In the genomic region with DNA sequence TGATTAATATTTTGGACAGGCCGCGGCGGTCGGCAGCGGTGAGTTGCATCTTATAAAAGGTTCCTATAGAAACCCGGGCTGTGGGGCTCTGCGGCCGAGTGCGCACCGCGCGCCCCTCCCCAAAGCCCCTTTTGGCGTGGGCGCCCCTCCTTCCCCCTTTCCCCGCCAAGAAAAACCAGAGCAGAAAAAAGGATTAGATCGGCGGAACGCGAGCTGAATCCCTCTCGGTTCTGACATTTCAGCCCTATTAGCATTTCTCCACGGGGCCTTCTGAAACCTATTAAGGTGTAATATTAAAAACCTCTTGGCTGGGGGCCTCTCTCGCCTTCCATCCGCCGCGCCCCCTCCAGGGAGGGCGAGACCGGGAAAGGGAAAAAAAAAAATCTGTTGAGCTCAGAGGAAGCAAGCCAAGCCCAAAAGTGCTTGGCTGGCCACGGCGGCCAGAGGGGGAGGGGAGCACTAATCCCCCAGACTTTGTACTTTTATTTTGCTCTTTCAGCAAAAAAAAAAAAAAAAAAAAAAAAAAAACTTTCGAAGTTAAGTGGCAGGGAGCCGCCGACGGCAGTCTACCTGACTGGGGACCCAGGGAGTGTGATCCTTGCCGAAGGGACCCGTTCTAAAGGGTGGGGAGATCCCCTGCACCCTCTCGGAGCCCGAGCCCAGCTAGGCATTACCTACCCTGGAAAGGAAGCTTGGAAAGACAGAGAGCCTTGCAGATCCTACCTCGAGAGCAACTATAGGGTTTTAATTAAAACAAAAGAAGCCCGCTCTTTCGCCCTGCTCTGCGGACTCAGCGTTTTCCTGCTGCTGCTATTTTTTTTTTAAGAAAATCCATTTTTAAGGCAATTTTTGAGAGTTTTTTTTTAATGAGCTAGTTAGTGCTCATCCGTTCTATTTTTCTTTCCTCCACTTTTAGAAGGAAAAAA, we compare ENCODE assay signal across 8 mouse cellular contexts. TPM values are rescaled to one million over a fixed set of nuclear protein-coding genes. Genes with fewer than 3 reads are reported as not detected.
A peak's percentile ranks its signal among the peaks of the same experiment; 100 is the strongest.
DNase-seq lines count a peak whose midpoint lies in the region; ATAC-seq lines count a peak whose summit lies in the region.

No protein-coding gene starts in this region.

- H3K4me1 ChIP-seq in embryonic facial prominence, embryonic 14.5 days (ENCODE audit: control insufficient read depth, insufficient read depth, low read length) = peaks cover under 1% of the 10 kb centered on the region; the same call in 1 of the 2 replicates
- peaks cover 9% of the 10 kb centered on the region for H3K4me1 ChIP-seq in heart, embryonic 15.5 days (replicated peaks)
- H3K4me1 ChIP-seq in liver, embryonic 15.5 days (replicated peaks) = peaks cover 37% of the 10 kb centered on the region
- H3K4me1 ChIP-seq in neural tube, embryonic 14.5 days (ENCODE audit: control insufficient read depth, insufficient read depth, low read length) = peaks cover 17% of the 10 kb centered on the region

- H3K27me3 ChIP-seq in embryonic facial prominence, embryonic 14.5 days (replicated peaks; ENCODE audit: control insufficient read depth, insufficient read depth, low read length) = no peaks in the 10 kb centered on the region
- no peaks in the 10 kb centered on the region for H3K27me3 ChIP-seq in heart, embryonic 15.5 days
- H3K27me3 ChIP-seq in liver, embryonic 15.5 days = peaks cover 100% of the 10 kb centered on the region
- peaks cover 4% of the 10 kb centered on the region; the same call in 1 of the 2 replicates for H3K27me3 ChIP-seq in neural tube, embryonic 14.5 days (ENCODE audit: control insufficient read depth, insufficient read depth, low read length)

- H3K4me3 ChIP-seq in embryonic facial prominence, embryonic 14.5 days (ENCODE audit: low read depth, low read length) = peak overlapping the region; percentile 98
- H3K4me3 ChIP-seq in heart, embryonic 15.5 days = peak overlapping the region; percentile 95
- H3K4me3 ChIP-seq in liver, embryonic 15.5 days (replicated peaks) = peak overlapping the region; percentile 63
- H3K4me3 ChIP-seq in neural tube, embryonic 14.5 days (ENCODE audit: low read depth, low read length) = peak overlapping the region; percentile 98

- peak overlapping the region; percentile 99 for H3K4me2 ChIP-seq in embryonic facial prominence, embryonic 14.5 days (ENCODE audit: low read depth, low read length)
- peak overlapping the region; percentile 89 for H3K4me2 ChIP-seq in heart, embryonic 15.5 days
- H3K4me2 ChIP-seq in liver, embryonic 15.5 days = peak overlapping the region; percentile 68
- peak overlapping the region; percentile 98 for H3K4me2 ChIP-seq in neural tube, embryonic 14.5 days (ENCODE audit: low read depth, low read length)

- peak; percentile 4; the same call in 1 of the 2 replicates for ATAC-seq in embryonic facial prominence, embryonic 14.5 days (ENCODE audit: low read depth)
- no peak for ATAC-seq in heart, embryonic 15.5 days (replicated peaks; ENCODE audit: insufficient number of reproducible peaks, insufficient read depth, low FRiP score, low read depth)
- ATAC-seq in liver, embryonic 15.5 days (ENCODE audit: insufficient read depth) = no peak
- no peak for ATAC-seq in neural tube, embryonic 14.5 days (ENCODE audit: low read depth)

- H3K9ac ChIP-seq in embryonic facial prominence, embryonic 14.5 days (ENCODE audit: low read depth, low read length) = peak overlapping the region; percentile 100
- peak overlapping the region; percentile 96 for H3K9ac ChIP-seq in heart, embryonic 15.5 days
- H3K9ac ChIP-seq in liver, embryonic 15.5 days = peak overlapping the region; percentile 50
- H3K9ac ChIP-seq in neural tube, embryonic 14.5 days (replicated peaks; ENCODE audit: low read depth, low read length) = peak overlapping the region; percentile 99

- peak overlapping the region; percentile 100 for H3K27ac ChIP-seq in embryonic facial prominence, embryonic 14.5 days (replicated peaks; ENCODE audit: low read depth, low read length)
- peak overlapping the region; percentile 99 for H3K27ac ChIP-seq in heart, embryonic 15.5 days
- peak overlapping the region; percentile 86 for H3K27ac ChIP-seq in liver, embryonic 15.5 days (replicated peaks)
- peak overlapping the region; percentile 100 for H3K27ac ChIP-seq in neural tube, embryonic 14.5 days (ENCODE audit: low read depth, low read length)

- H3K9me3 ChIP-seq in embryonic facial prominence, embryonic 14.5 days (ENCODE audit: control insufficient read depth, low read length) = no peaks in the 10 kb centered on the region
- no peaks in the 10 kb centered on the region for H3K9me3 ChIP-seq in heart, embryonic 15.5 days (replicated peaks)
- no peaks in the 10 kb centered on the region for H3K9me3 ChIP-seq in liver, embryonic 15.5 days (replicated peaks)
- H3K9me3 ChIP-seq in neural tube, embryonic 14.5 days (ENCODE audit: control insufficient read depth, low read length) = no peaks in the 10 kb centered on the region

- peaks cover 15% of the 10 kb centered on the region for H3K36me3 ChIP-seq in embryonic facial prominence, embryonic 14.5 days (ENCODE audit: control insufficient read depth, insufficient read depth, low read length)
- H3K36me3 ChIP-seq in heart, embryonic 15.5 days = no peaks in the 10 kb centered on the region
- H3K36me3 ChIP-seq in liver, embryonic 15.5 days (replicated peaks) = no peaks in the 10 kb centered on the region
- H3K36me3 ChIP-seq in neural tube, embryonic 14.5 days (ENCODE audit: control insufficient read depth, insufficient read depth, low read length) = peaks cover 2% of the 10 kb centered on the region

- under 1% methylated on average over 43 of the region's 43 CpGs for whole genome bisulfite sequencing in embryonic facial prominence, embryonic 14.5 days
- under 1% methylated on average over 43 of the region's 43 CpGs for WGBS in heart, embryonic 15.5 days
- WGBS in liver, embryonic 15.5 days (ENCODE audit: insufficient replicate concordance) = under 1% methylated on average over 42 of the region's 43 CpGs
- WGBS in neural tube, embryonic 14.5 days = under 1% methylated on average over 42 of the region's 43 CpGs

- DNase-seq in 3T3-L1 (ENCODE audit: low read depth, low spot score) = peak; percentile 90
- peak; percentile 88 for DNase-seq in adrenal gland, adult 2 months
- peak; percentile 97 for DNase-seq in embryonic facial prominence, embryonic 14.5 days (ENCODE audit: low spot score)
- peak; percentile 92 for DNase-seq in kidney, postnatal 10 days
- peak; percentile 59 to 77 for DNase-seq in urinary bladder, postnatal 36 days (ENCODE audit: low spot score in 2 of 2)

RNA-seq across cellular contexts. Expression of gene Tnrc18, which starts 1.2 kb away (rescaled TPM):
- total RNA-seq in adrenal gland, adult 2 months (2021) = 10 to 100 TPM; 58.6 to 72.1 TPM
- 91.5 and 110 TPM in 2 replicates for polyA plus RNA-seq in adrenal gland, adult 2 months (2012; rRNA removed)
- polyA plus RNA-seq in embryonic facial prominence, embryonic 14.5 days (2014; fragmentation: Nextera tagmentation; extraction: Ambion mirVana) = 32.9 and 36.9 TPM in 2 replicates
- polyA plus RNA-seq in heart, embryonic 15.5 days (2015; fragmentation: Nextera tagmentation; extraction: Ambion mirVana) = 17.1 and 24.2 TPM in 2 replicates
- 3.4 and 3.7 TPM in 2 replicates for polyA plus RNA-seq in liver, embryonic 15.5 days (2015; fragmentation: Nextera tagmentation; extraction: Ambion mirVana)
- polyA plus RNA-seq in neural tube, embryonic 14.5 days (2014; fragmentation: Nextera tagmentation; extraction: Ambion mirVana) = 36.4 and 39.9 TPM in 2 replicates

Comparison
In these comparisons a context has a peak if more than half of its experiments do, and no peak if none do; other contexts are left out.
1. H3K9ac ChIP-seq: peak in every context shown above with its lines; median percentile 100 in embryonic facial prominence, embryonic 14.5 days; 99 in neural tube, embryonic 14.5 days; 96 in heart, embryonic 15.5 days; 50 in liver, embryonic 15.5 days.